22 mouse cellular contexts compared by ENCODE assay signal in genomic region chr10:71369466-71369865, GRCm38 (mm10). TPM values are rescaled to one million over a fixed set of nuclear protein-coding genes. Genes with fewer than 3 reads are reported as not detected.
DNase-seq lines count a peak whose midpoint lies in the region; ATAC-seq lines count a peak whose summit lies in the region.
"Had no signal": no experiment of that assay in that cellular context is flagged by ENCODE, and none has a peak within 500 bp of the region (broad histone marks: within the 10 kb centered on the region; RNA-seq: fewer than 3 reads in every experiment).

No protein-coding gene starts in this region.

- H3K9me3 ChIP-seq in liver, embryonic 15.5 days (replicated peaks), result no peaks in the 10 kb centered on the region
- H3K9me3 ChIP-seq in liver, embryonic 11.5 days (ENCODE audit: control insufficient read depth, low read length), result no peaks in the 10 kb centered on the region
- H3K9me3 ChIP-seq in intestine, embryonic 15.5 days, result no peaks in the 10 kb centered on the region
- H3K9me3 ChIP-seq: heart, embryonic 15.5 days; hindbrain, embryonic 10.5 days; limb, embryonic 10.5 days; lung, embryonic 15.5 days had no signal

- 38% methylated on average over 3 of the region's 3 CpGs for WGBS in liver, embryonic 15.5 days (ENCODE audit: insufficient replicate concordance)
- WGBS in liver, embryonic 11.5 days, result 75% methylated on average over 3 of the region's 3 CpGs
- WGBS in intestine, embryonic 15.5 days, result 62% methylated on average over 3 of the region's 3 CpGs

- no peak for DNase-seq in liver, embryonic 11.5 days (ENCODE audit: low spot score)
- peak; percentile 27 to 38 for DNase-seq in lung, postnatal 4 days
- peak; percentile 41 for DNase-seq in yolk sac, embryonic 10.5 days (ENCODE audit: low spot score)
- DNase-seq in spleen, postnatal 10 days (ENCODE audit: low spot score in 2 of 2), result no peak
- no peak for DNase-seq in kidney, postnatal 4 days
- DNase-seq: adrenal gland, postnatal 14 days; cerebellum, adult 18-20 months; cerebellum, postnatal 36 days; heart, adult 2 months; layer of hippocampus, postnatal 36 days; midbrain, embryonic 14.5 days; thymus, postnatal 25 days had no signal

- no peaks in the 10 kb centered on the region for H3K27me3 ChIP-seq in liver, embryonic 15.5 days
- H3K27me3 ChIP-seq in liver, embryonic 11.5 days (replicated peaks; ENCODE audit: control insufficient read depth, insufficient read depth, low read length), result no peaks in the 10 kb centered on the region
- H3K27me3 ChIP-seq in intestine, embryonic 15.5 days (replicated peaks), result no peaks in the 10 kb centered on the region
- H3K27me3 ChIP-seq: heart, embryonic 15.5 days; lung, embryonic 15.5 days had no signal

- no peak overlapping the region for H3K9ac ChIP-seq in liver, embryonic 15.5 days
- no peak overlapping the region for H3K9ac ChIP-seq in liver, embryonic 11.5 days (ENCODE audit: low read depth, low read length)
- H3K9ac ChIP-seq in intestine, embryonic 15.5 days, result no peak overlapping the region
- H3K9ac ChIP-seq: heart, embryonic 15.5 days; lung, embryonic 15.5 days had no signal

- peaks cover 28% of the 10 kb centered on the region for H3K36me3 ChIP-seq in liver, embryonic 15.5 days (replicated peaks)
- peaks cover 9% of the 10 kb centered on the region; the same call in 1 of the 2 replicates for H3K36me3 ChIP-seq in liver, embryonic 11.5 days (ENCODE audit: control insufficient read depth, insufficient read depth, low read length)
- H3K36me3 ChIP-seq in intestine, embryonic 15.5 days, result no peaks in the 10 kb centered on the region; the same call in 1 of the 2 replicates

- H3K4me3 ChIP-seq in liver, embryonic 15.5 days (replicated peaks), result no peak overlapping the region
- H3K4me3 ChIP-seq in liver, embryonic 11.5 days (ENCODE audit: low read depth, low read length), result no peak overlapping the region
- no peak overlapping the region for H3K4me3 ChIP-seq in intestine, embryonic 15.5 days (replicated peaks)
- H3K4me3 ChIP-seq: erythroblast, embryonic 14.5 days; heart, adult 2 months; heart, embryonic 15.5 days; hindbrain, embryonic 10.5 days; limb, embryonic 10.5 days; lung, embryonic 15.5 days had no signal

- H3K4me1 ChIP-seq in liver, embryonic 15.5 days (replicated peaks), result peaks cover 14% of the 10 kb centered on the region
- no peaks in the 10 kb centered on the region for H3K4me1 ChIP-seq in liver, embryonic 11.5 days (replicated peaks; ENCODE audit: control insufficient read depth, insufficient read depth, low read length)
- H3K4me1 ChIP-seq in intestine, embryonic 15.5 days (replicated peaks), result no peaks in the 10 kb centered on the region; the same call in 1 of the 2 replicates
- H3K4me1 ChIP-seq: heart, embryonic 15.5 days; hindbrain, embryonic 10.5 days; limb, embryonic 10.5 days; lung, embryonic 15.5 days had no signal

- no peak overlapping the region for H3K27ac ChIP-seq in liver, embryonic 15.5 days (replicated peaks)
- H3K27ac ChIP-seq in liver, embryonic 11.5 days (ENCODE audit: low read depth, low read length), result no peak overlapping the region
- H3K27ac ChIP-seq in intestine, embryonic 15.5 days, result 0 out of 2 replicates have a peak overlapping the region, but pooled peaks have one; percentile 18
- H3K27ac ChIP-seq: heart, adult 2 months; heart, embryonic 15.5 days; hindbrain, embryonic 10.5 days; limb, embryonic 10.5 days; lung, embryonic 15.5 days had no signal

- peak; percentile 30; the same call in 1 of the 2 replicates for ATAC-seq in liver, embryonic 15.5 days (ENCODE audit: insufficient read depth)
- ATAC-seq in liver, embryonic 11.5 days (replicated peaks; ENCODE audit: low FRiP score), result no peak
- peak; percentile 81 for ATAC-seq in intestine, embryonic 15.5 days
- no peak for ATAC-seq in megakaryocyte-erythroid progenitor cell, adult 5-6 weeks (replicated peaks; ENCODE audit: low FRiP score, low TSS enrichment, poor library complexity, severe bottlenecking)
- ATAC-seq: activated CD4-positive, CD25-positive, alpha-beta regulatory T cell, adult 4 months; forebrain, embryonic 16.5 days had no signal

- no peak overlapping the region for H3K4me2 ChIP-seq in liver, embryonic 15.5 days
- no peak overlapping the region for H3K4me2 ChIP-seq in liver, embryonic 11.5 days
- H3K4me2 ChIP-seq in intestine, embryonic 15.5 days (replicated peaks), result no peak overlapping the region
- H3K4me2 ChIP-seq: heart, embryonic 15.5 days; lung, embryonic 15.5 days had no signal

RNA-seq across cellular contexts. Expression of gene Ipmk, which starts 21.9 kb away (rescaled TPM):
- polyA plus RNA-seq in liver, embryonic 15.5 days (2015; fragmentation: Nextera tagmentation; extraction: Ambion mirVana), result 8.3 and 9.1 TPM in 2 replicates
- 18.2 and 21.0 TPM in 2 replicates for polyA plus RNA-seq in liver, embryonic 11.5 days (2014; fragmentation: Nextera tagmentation; extraction: Ambion mirVana)
- 26.2 and 28.3 TPM in 2 replicates for polyA plus RNA-seq in intestine, embryonic 15.5 days (2015; fragmentation: Nextera tagmentation; extraction: Ambion mirVana)
- total RNA-seq in megakaryocyte-erythroid progenitor cell, adult 5-6 weeks (2014; fragmentation: Nextera tagmentation), result 26.2 and 37.2 TPM in 2 replicates
- total RNA-seq in megakaryocyte-erythroid progenitor cell, adult 5-6 weeks (2017), result 42.3 and 49.0 TPM in 2 replicates

RNA-seq across cellular contexts. Expression of gene Cisd1, which starts 24.7 kb away (rescaled TPM):
- polyA plus RNA-seq in liver, embryonic 15.5 days (2015; fragmentation: Nextera tagmentation; extraction: Ambion mirVana), result 60.6 and 66.3 TPM in 2 replicates
- 129 TPM in 2 replicates for polyA plus RNA-seq in liver, embryonic 11.5 days (2014; fragmentation: Nextera tagmentation; extraction: Ambion mirVana)
- polyA plus RNA-seq in intestine, embryonic 15.5 days (2015; fragmentation: Nextera tagmentation; extraction: Ambion mirVana), result 115 and 118 TPM in 2 replicates
- total RNA-seq in megakaryocyte-erythroid progenitor cell, adult 5-6 weeks (2014; fragmentation: Nextera tagmentation), result 65.6 and 69.4 TPM in 2 replicates
- 19.8 and 20.6 TPM in 2 replicates for total RNA-seq in megakaryocyte-erythroid progenitor cell, adult 5-6 weeks (2017)

Comparison
In these comparisons a context has a peak if more than half of its experiments do, and no peak if none do; other contexts are left out.
1. ATAC-seq: peak in liver, embryonic 15.5 days (single experiment) and intestine, embryonic 15.5 days (single experiment); none in liver, embryonic 11.5 days (single experiment) and megakaryocyte-erythroid progenitor cell, adult 5-6 weeks (single experiment).
2. DNase-seq: peak in lung, postnatal 4 days (2 of 2) and yolk sac, embryonic 10.5 days (single experiment); none in liver, embryonic 11.5 days (single experiment), spleen, postnatal 10 days (0 of 2) and kidney, postnatal 4 days (0 of 2).